In the genomic region with DNA sequence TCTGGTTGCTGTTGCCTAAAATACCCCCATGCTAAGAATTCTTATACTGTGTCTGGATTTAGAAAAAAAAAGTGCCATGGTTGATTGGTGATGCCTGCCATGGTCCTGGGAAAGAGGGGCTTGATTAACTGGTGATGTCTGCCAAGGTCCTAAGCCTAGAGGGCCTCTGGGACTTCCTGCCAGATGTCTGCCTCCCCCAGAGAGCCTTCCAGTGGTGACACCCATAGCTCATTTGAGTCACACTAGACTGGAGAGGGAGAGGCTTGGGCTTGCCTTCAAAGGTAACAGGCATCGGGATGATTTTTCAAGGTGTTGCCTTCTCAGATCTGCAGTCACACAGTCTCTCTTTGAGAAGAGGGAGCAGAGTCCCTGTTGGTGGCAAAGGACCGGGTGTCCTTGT, we compare ENCODE assay signal across 29 mouse cellular contexts. TPM values are rescaled to one million over a fixed set of nuclear protein-coding genes. Genes with fewer than 3 reads are reported as not detected.
DNase-seq lines count a peak whose midpoint lies in the region; ATAC-seq and TF ChIP-seq lines count a peak whose summit lies in the region.
"Had no signal": no experiment of that assay in that cellular context is flagged by ENCODE, and none has a peak within 500 bp of the region (broad histone marks: within the 10 kb centered on the region; RNA-seq: fewer than 3 reads in every experiment).

No protein-coding gene starts in this region.

- H3K4me1 ChIP-seq in kidney, embryonic 14.5 days (ENCODE audit: control insufficient read depth, insufficient read depth, low read length), result peaks cover 9% of the 10 kb centered on the region; the same call in 1 of the 2 replicates
- H3K4me1 ChIP-seq in kidney, embryonic 16.5 days (ENCODE audit: insufficient read depth, low read length), result peaks cover 7% of the 10 kb centered on the region; the same call in 1 of the 2 replicates
- H3K4me1 ChIP-seq in ES-E14 (ENCODE audit: control insufficient read depth in 2 of 2, insufficient read depth in 2 of 2, low read length in 2 of 2, poor library complexity in 1 of 2), result peaks cover 2 to 32% of the 10 kb centered on the region in 2 experiments; a peak in 2 of 4 replicates
- H3K4me1 ChIP-seq: embryonic facial prominence, embryonic 15.5 days had no signal

- intact Hi-C loops in heart, postnatal 10 days (cut with DNase I), result no loop called here

- no peak for DNase-seq in kidney, postnatal 10 days
- no peak for DNase-seq in kidney, postnatal 14 days
- peak; percentile 7 for DNase-seq in thymus, postnatal 14 days
- no peak for DNase-seq in thymus, postnatal 10 days (ENCODE audit: low spot score in 2 of 2)
- no peak for DNase-seq in ES-E14 (ENCODE audit: low read depth, low spot score)
- no peak for DNase-seq in heart, postnatal 10 days
- DNase-seq: adrenal gland, adult 2 months; adrenal gland, postnatal 25 days; cerebellum, adult 11 months; cerebellum, adult 18-20 months; cerebellum, adult 8-10 months; cerebellum, adult 9-11 months; cerebellum, postnatal 14 days; cerebellum, postnatal 36 days; embryo, embryonic 11 days had no signal

- H3K4me2 ChIP-seq in kidney, embryonic 14.5 days (replicated peaks; ENCODE audit: low read depth, low read length), result no peak overlapping the region
- no peak overlapping the region for H3K4me2 ChIP-seq in kidney, embryonic 16.5 days (replicated peaks; ENCODE audit: low read depth, low read length)
- H3K4me2 ChIP-seq: embryonic facial prominence, embryonic 13.5 days; embryonic facial prominence, embryonic 15.5 days; forebrain, embryonic 12.5 days had no signal

- H3K9ac ChIP-seq in kidney, embryonic 14.5 days (ENCODE audit: low read depth, low read length), result no peak overlapping the region
- H3K9ac ChIP-seq in kidney, embryonic 16.5 days (replicated peaks; ENCODE audit: low read length), result no peak overlapping the region
- H3K9ac ChIP-seq in ES-E14 (ENCODE audit: insufficient read depth, low read depth, low read length, poor library complexity, severe bottlenecking), result no peak overlapping the region
- H3K9ac ChIP-seq: embryonic facial prominence, embryonic 13.5 days; embryonic facial prominence, embryonic 15.5 days; forebrain, embryonic 12.5 days had no signal

- H3K4me3 ChIP-seq in kidney, embryonic 14.5 days (ENCODE audit: low read length), result no peak overlapping the region
- no peak overlapping the region for H3K4me3 ChIP-seq in kidney, embryonic 16.5 days (ENCODE audit: low read length)
- H3K4me3 ChIP-seq in ES-E14 (ENCODE audit: insufficient read depth in 1 of 2, low read depth in 1 of 2, low read length in 2 of 2, poor library complexity in 1 of 2, severe bottlenecking in 1 of 2), result no peak overlapping the region
- H3K4me3 ChIP-seq: embryonic facial prominence, embryonic 13.5 days; embryonic facial prominence, embryonic 15.5 days; erythroblast, embryonic 14.5 days; forebrain, embryonic 10.5 days; forebrain, embryonic 12.5 days had no signal

- in situ Hi-C loops in ES-E14 (cut with MboI; ENCODE audit: low sequenced_read_pairs in 2 of 2, unreplicated experiment in 2 of 2), result no loop called here

- WGBS in kidney, embryonic 14.5 days, result 45% methylated on average over 2 of the region's 2 CpGs
- WGBS in kidney, embryonic 16.5 days, result 31% methylated on average over 2 of the region's 2 CpGs

- no peaks in the 10 kb centered on the region for H3K27me3 ChIP-seq in kidney, embryonic 14.5 days (ENCODE audit: control insufficient read depth, insufficient read depth, low read length)
- H3K27me3 ChIP-seq in kidney, embryonic 16.5 days (ENCODE audit: insufficient read depth, low read length), result no peaks in the 10 kb centered on the region
- H3K27me3 ChIP-seq: embryonic facial prominence, embryonic 13.5 days; embryonic facial prominence, embryonic 15.5 days; forebrain, embryonic 12.5 days had no signal

- ATAC-seq in kidney, embryonic 14.5 days (ENCODE audit: low FRiP score, low TSS enrichment), result peak; percentile 72; the same call in 1 of the 2 replicates
- peak; percentile 77; the same call in 1 of the 2 replicates for ATAC-seq in kidney, embryonic 16.5 days (ENCODE audit: low FRiP score, low TSS enrichment)
- ATAC-seq: forebrain, embryonic 14.5 days; forebrain, embryonic 16.5 days had no signal

- no peaks in the 10 kb centered on the region for H3K36me3 ChIP-seq in kidney, embryonic 14.5 days (ENCODE audit: control insufficient read depth, insufficient read depth, low read length)
- no peaks in the 10 kb centered on the region for H3K36me3 ChIP-seq in kidney, embryonic 16.5 days (ENCODE audit: insufficient read depth, low read length)
- H3K36me3 ChIP-seq in ES-E14 (ENCODE audit: control insufficient read depth, insufficient read depth, low read length, poor library complexity, severe bottlenecking), result no peaks in the 10 kb centered on the region
- H3K36me3 ChIP-seq: embryonic facial prominence, embryonic 13.5 days; embryonic facial prominence, embryonic 15.5 days; forebrain, embryonic 10.5 days; forebrain, embryonic 12.5 days had no signal

- H3K9me3 ChIP-seq in kidney, embryonic 14.5 days (ENCODE audit: control insufficient read depth, low read length), result no peaks in the 10 kb centered on the region
- H3K9me3 ChIP-seq in kidney, embryonic 16.5 days (ENCODE audit: low read length), result no peaks in the 10 kb centered on the region
- H3K9me3 ChIP-seq in ES-E14 (ENCODE audit: control insufficient read depth, insufficient read depth, low read depth, low read length), result no peaks in the 10 kb centered on the region
- H3K9me3 ChIP-seq: embryonic facial prominence, embryonic 13.5 days; embryonic facial prominence, embryonic 15.5 days; forebrain, embryonic 10.5 days; forebrain, embryonic 12.5 days had no signal

- H3K27ac ChIP-seq in kidney, embryonic 14.5 days (ENCODE audit: low read depth, low read length), result no peak overlapping the region
- H3K27ac ChIP-seq in kidney, embryonic 16.5 days (ENCODE audit: low read length), result peak overlapping the region; percentile 58; the same call in 1 of the 2 replicates
- no peak overlapping the region; the same call in none of the 2 replicates for H3K27ac ChIP-seq in ES-E14 (ENCODE audit: insufficient read depth, low read depth, low read length, poor library complexity, severe bottlenecking)
- H3K27ac ChIP-seq: embryonic facial prominence, embryonic 13.5 days; embryonic facial prominence, embryonic 15.5 days; forebrain, embryonic 10.5 days; forebrain, embryonic 12.5 days had no signal

TF ChIP-seq in ES-E14, 5 proteins besides CTCF, POLR2A, EP300 and RAD21:
- TF ChIP-seq ZNF384 (IDR thresholded peaks at IDR 0.05; ENCODE audit: low read depth, low read length) (0 out of 2 replicates have a peak, but pooled peaks have one; percentile 25), HCFC1 (IDR thresholded peaks at IDR 0.05; ENCODE audit: borderline replicate concordance, insufficient read depth, low read length) (no peak)

RNA-seq across cellular contexts. Expression of gene Rims4, which starts 23.3 kb away (rescaled TPM):
- 0.51 and 0.70 TPM in 2 replicates for polyA plus RNA-seq in kidney, embryonic 14.5 days (2014; fragmentation: Nextera tagmentation; extraction: Ambion mirVana)
- 0.37 and 0.79 TPM in 2 replicates for polyA plus RNA-seq in kidney, embryonic 16.5 days (2015; fragmentation: Nextera tagmentation; extraction: Ambion mirVana)
- 0.98 and 1.5 TPM in 2 replicates for total RNA-seq in ES-E14 (2012; rRNA removed)
- total RNA-seq in heart, postnatal 10 days (2021), result under 1 TPM; 0.17 to 0.27 TPM
- total RNA-seq: common myeloid progenitor, adult 5-6 weeks; MEL had no signal
- polyA plus RNA-seq: C2C12; erythroblast, embryonic 14.5 days had no signal

RNA-seq across cellular contexts. Expression of gene Kcnk15, which starts 41.7 kb away (rescaled TPM):
- polyA plus RNA-seq in kidney, embryonic 14.5 days (2014; fragmentation: Nextera tagmentation; extraction: Ambion mirVana), result not detected in 2 replicates
- polyA plus RNA-seq in kidney, embryonic 16.5 days (2015; fragmentation: Nextera tagmentation; extraction: Ambion mirVana), result not detected in 2 replicates
- not detected in 2 replicates for total RNA-seq in ES-E14 (2012; rRNA removed)
- total RNA-seq in heart, postnatal 10 days (2021), result not detected
- total RNA-seq: adrenal gland, adult 2 months; adrenal gland, postnatal 25 days; adrenal gland, postnatal 4 days; common myeloid progenitor, adult 5-6 weeks; MEL had no signal
- polyA plus RNA-seq: C2C12; embryonic facial prominence, embryonic 11.5 days; embryonic facial prominence, embryonic 13.5 days; embryonic facial prominence, embryonic 15.5 days; erythroblast, embryonic 14.5 days; forebrain, embryonic 10.5 days; forebrain, embryonic 12.5 days; forebrain, embryonic 14.5 days; forebrain, embryonic 16.5 days had no signal
